Mouse (Mus musculus) heart, embryonic 11.5 days (tissue): ENCODE measurements around the gene Mboat2. TPM values are rescaled to one million over a fixed set of nuclear protein-coding genes. Genes with fewer than 3 reads are reported as not detected.

Experiments
- ATAC-seq: fragments of 200-750 bp; cut with Nextera tagmentation; replicated peaks from 2 replicates; pipeline ENCODE4 v1.8.0; 2017; ENCODE audit warnings: moderate library complexity; ENCODE audit not compliant: insufficient number of reproducible peaks, low FRiP score, low TSS enrichment
- H3K27ac ChIP-seq: fragments of 300-500 bp; sonication (generic); 2 replicates; pipeline ENCODE4 v1.5.1; 2014; ENCODE audit warnings: mild to moderate bottlenecking, low read depth, low read length
- H3K27me3 ChIP-seq: fragments of 300-500 bp; sonication (generic); 2 replicates; pipeline ENCODE4 v1.6.1; 2014; ENCODE audit warnings: mild to moderate bottlenecking, low read length, mixed read lengths; ENCODE audit not compliant: control insufficient read depth, insufficient read depth
- H3K36me3 ChIP-seq: fragments of 300-500 bp; sonication (generic); 2 replicates; pipeline ENCODE4 v1.6.1; 2014; ENCODE audit warnings: mild to moderate bottlenecking, low read length, moderate library complexity, mixed read lengths; ENCODE audit not compliant: control insufficient read depth, insufficient read depth
- H3K4me1 ChIP-seq: fragments of 300-500 bp; sonication (generic); 2 replicates; pipeline ENCODE4 v1.6.1; 2014; ENCODE audit warnings: low read length; ENCODE audit not compliant: control insufficient read depth, insufficient read depth
- H3K4me2 ChIP-seq: fragments of 300-500 bp; sonication (generic); 2 replicates; pipeline ENCODE4 v1.6.1; 2014; ENCODE audit warnings: mild to moderate bottlenecking, moderate library complexity
- H3K4me3 ChIP-seq: fragments of 300-500 bp; sonication (generic); 2 replicates; pipeline ENCODE4 v1.5.1; 2014; ENCODE audit warnings: low read depth, low read length
- H3K9ac ChIP-seq: fragments of 300-500 bp; sonication (generic); 2 replicates; pipeline ENCODE4 v1.6.1; 2014; ENCODE audit warnings: mild to moderate bottlenecking, low read depth, low read length, moderate library complexity
- H3K9me3 ChIP-seq: fragments of 300-500 bp; sonication (generic); replicated peaks from 2 replicates; pipeline ENCODE4 v1.6.1; 2016; ENCODE audit warnings: low read length; ENCODE audit not compliant: control insufficient read depth
- WGBS: fragments of 180-500 bp; shearing (Covaris S2); extraction: QIAGEN DNeasy Blood & Tissue Kit; methylation state at CpG from one replicate; pipeline ENCODE4 v1.1.7; 2014; ENCODE audit not compliant: insufficient replicate concordance; 5-methylcytosine and 5-hydroxymethylcytosine counted together
- polyA plus RNA-seq: library from polyadenylated mRNA; unstranded; fragments of >200 nt; fragmentation: Nextera tagmentation; extraction: Ambion mirVana; gene quantifications from 2 replicates; pipeline ENCODE4 v1.2.1, GENCODE M21; 2014

Mboat2 gene
- polyA plus RNA-seq, 1 experiment from 2014 or later: 39.1 TPM

DNA sequence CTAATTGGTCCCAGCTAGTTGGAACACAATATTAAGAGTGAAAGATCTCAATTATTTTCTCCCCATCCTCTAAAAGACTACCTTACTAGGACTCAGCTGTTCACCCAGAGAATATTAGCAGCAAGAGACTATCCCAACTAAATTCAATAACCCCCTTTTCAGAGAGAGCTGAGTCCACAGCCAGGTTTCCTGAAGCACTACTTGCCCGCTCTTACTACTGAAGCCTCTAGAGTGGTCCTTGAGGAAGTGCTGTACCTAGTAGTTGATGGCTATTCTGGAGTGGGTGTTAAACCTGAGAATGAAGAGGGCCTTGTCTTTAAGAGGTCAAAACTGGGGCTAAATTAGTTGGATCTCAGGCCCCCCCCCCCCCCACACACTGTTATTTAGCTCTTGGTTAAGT is 593 bp upstream of the Mboat2 start:
- Histone ChIP-seq H3K4me2 (peak overlapping the region; percentile 82), H3K4me1 (peaks cover 15% of the 10 kb centered on the region), H3K4me3 (peak overlapping the region; percentile 93), H3K27ac (0 out of 2 replicates have a peak overlapping the region, but pooled peaks have one; percentile 90), H3K36me3 (no peaks in the 10 kb centered on the region), H3K9me3 (no peaks in the 10 kb centered on the region), H3K27me3 (no peaks in the 10 kb centered on the region), H3K9ac (peak overlapping the region; percentile 96)
- ATAC-seq: no peak
- 48% methylated on average over 1 of the region's 1 CpGs for WGBS

GRCm38 (mm10) chr12:24831153-24831963 is 679 bp downstream of the Mboat2 start:
- H3K36me3 ChIP-seq: no peaks in the 10 kb centered on the region
- H3K27ac ChIP-seq: peak overlapping the region; percentile 90
- H3K4me2 ChIP-seq: peak overlapping the region; percentile 82
- peak overlapping the region; percentile 96 for H3K9ac ChIP-seq
- WGBS: under 1% methylated on average over 64 of the region's 95 CpGs
- peak; percentile 98 for ATAC-seq
- H3K4me3 ChIP-seq: peak overlapping the region; percentile 93
- no peaks in the 10 kb centered on the region for H3K9me3 ChIP-seq
- H3K27me3 ChIP-seq: no peaks in the 10 kb centered on the region
- peaks cover 15% of the 10 kb centered on the region for H3K4me1 ChIP-seq

DNA sequence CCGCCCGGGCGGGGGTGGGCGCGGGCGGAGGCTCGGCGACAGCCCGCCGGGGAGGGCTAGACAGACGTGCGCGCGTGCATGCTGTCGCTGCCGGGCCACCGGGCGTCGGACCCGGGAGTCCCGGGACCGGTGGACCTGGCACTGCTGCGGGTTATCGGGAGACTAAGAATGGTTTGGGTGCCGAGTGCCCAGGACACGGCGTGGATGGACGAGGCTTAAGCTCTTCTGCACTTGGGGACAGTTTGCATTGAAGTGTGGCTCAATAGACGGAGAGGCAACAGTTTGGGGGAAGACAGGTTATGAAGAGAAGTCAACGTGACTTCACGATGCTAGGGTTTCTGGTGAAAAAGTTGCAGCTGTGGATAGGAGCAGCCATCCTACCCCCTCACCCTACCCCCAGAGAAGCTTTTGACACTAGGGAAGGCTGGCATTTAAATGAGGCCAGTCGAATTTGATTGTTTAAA is 1.3 kb downstream of the Mboat2 start:
- no peak for ATAC-seq
- Histone ChIP-seq H3K36me3 (no peaks in the 10 kb centered on the region), H3K27me3 (no peaks in the 10 kb centered on the region), H3K9me3 (no peaks in the 10 kb centered on the region), H3K4me3 (peak overlapping the region; percentile 93), H3K4me2 (peak overlapping the region; percentile 82), H3K4me1 (peaks cover 15% of the 10 kb centered on the region), H3K27ac (peak overlapping the region; percentile 84), H3K9ac (peak overlapping the region; percentile 85)
- WGBS: 1% methylated on average over 32 of the region's 32 CpGs

- WGBS: 27% methylated on average over 2 of the region's 2 CpGs
- ATAC-seq: no peak
- Histone ChIP-seq H3K9ac (peak overlapping the region; percentile 85), H3K4me3 (peak overlapping the region; percentile 93), H3K9me3 (no peaks in the 10 kb centered on the region), H3K36me3 (no peaks in the 10 kb centered on the region), H3K4me1 (peaks cover 19% of the 10 kb centered on the region), H3K27me3 (no peaks in the 10 kb centered on the region), H3K4me2 (peak overlapping the region; percentile 82), H3K27ac (no peak overlapping the region)
Observed at GRCm38 (mm10) chr12:24832438-24832837, 1.8 kb downstream of the Mboat2 start.

- ATAC-seq: no peak; the same call in 1 of the 2 replicates
- no peak overlapping the region for H3K27ac ChIP-seq
- no peaks in the 10 kb centered on the region for H3K27me3 ChIP-seq
- H3K4me1 ChIP-seq: peaks cover 48% of the 10 kb centered on the region
- H3K4me3 ChIP-seq: no peak overlapping the region
- H3K36me3 ChIP-seq: no peaks in the 10 kb centered on the region
- H3K9me3 ChIP-seq: no peaks in the 10 kb centered on the region
- WGBS: 55% methylated on average over 2 of the region's 2 CpGs
- no peak overlapping the region for H3K9ac ChIP-seq
- H3K4me2 ChIP-seq: no peak overlapping the region
Observed at GRCm38 (mm10) chr12:24837947-24838346, 7.3 kb downstream of the Mboat2 start.

DNA sequence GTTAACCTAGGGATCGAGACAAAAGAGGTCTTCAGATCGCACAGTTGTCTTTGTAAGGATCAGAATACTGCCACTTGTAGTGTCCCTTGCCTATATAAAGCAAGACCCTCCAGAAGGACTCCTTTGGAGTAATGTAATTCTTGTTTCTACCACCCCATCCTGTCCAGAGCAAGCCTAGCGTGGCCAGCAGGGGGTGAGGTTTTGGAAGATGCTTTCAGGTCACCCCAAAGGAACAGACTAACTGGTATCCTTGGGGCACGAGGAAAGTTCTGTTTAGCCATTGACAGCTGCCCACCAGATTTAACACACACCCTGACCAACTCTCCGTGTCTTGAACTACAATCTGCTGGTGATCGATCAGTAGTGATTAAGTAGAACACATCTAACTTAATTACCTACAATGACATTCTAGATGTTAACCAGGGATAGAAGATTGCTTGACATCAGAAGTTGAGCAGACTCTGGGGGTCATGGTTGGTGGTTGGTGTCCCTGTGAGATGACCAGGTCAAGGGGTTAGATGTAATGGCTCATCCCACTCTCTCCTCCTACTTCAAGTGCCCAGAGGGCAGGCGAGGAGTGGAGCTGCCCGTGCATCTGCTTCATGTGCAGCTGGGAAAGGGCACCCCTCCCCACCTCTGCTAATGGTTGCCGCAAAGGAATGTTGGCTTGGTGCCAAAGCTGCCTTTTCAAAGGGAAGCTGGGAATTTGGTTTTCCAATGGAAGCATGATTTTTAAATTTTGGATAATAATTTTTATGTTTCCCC is 10.6 kb downstream of the Mboat2 start:
- WGBS: 54% methylated on average over 9 of the region's 9 CpGs
- ATAC-seq: no peak; the same call in 1 of the 2 replicates
- H3K4me2 ChIP-seq: no peak overlapping the region

DNA sequence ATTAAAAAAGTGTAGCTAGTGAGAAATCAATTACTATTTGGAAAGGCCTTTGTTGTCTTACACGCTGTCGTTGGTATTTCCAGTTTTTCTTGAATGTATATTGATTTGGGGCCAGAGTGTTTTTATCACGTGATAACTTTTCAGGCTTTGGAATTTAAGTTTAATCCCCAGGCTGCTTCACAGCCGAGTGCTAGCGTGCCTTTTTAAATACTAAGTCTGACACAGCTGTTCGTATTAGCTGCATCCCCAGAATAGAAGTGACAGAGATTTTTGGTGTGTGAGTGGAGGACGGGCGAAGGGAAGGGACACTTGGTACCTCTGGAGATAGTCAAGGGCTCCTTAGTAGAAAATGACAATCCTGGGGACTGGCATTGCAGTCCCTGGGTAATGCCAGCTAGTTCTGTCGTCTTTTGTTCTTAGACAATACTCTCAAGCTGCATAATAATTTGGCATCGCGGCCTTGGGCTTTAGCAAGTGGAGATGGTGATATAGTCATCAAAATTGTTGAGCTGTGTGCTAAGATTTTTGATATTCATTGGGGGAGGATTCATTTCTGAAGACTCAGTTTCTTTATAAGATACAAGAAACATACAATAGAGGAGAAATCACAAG is 11.7 kb downstream of the Mboat2 start:
- peaks cover 55% of the 10 kb centered on the region for H3K4me1 ChIP-seq
- H3K9ac ChIP-seq: no peak overlapping the region
- no peaks in the 10 kb centered on the region for H3K36me3 ChIP-seq
- 67% methylated on average over 11 of the region's 11 CpGs for WGBS
- H3K27ac ChIP-seq: 0 out of 2 replicates have a peak overlapping the region, but pooled peaks have one; percentile 17
- no peak overlapping the region for H3K4me3 ChIP-seq
- ATAC-seq: no peak
- no peaks in the 10 kb centered on the region for H3K9me3 ChIP-seq
- H3K4me2 ChIP-seq: no peak overlapping the region
- H3K27me3 ChIP-seq: no peaks in the 10 kb centered on the region

More for the DNA sequence above, 10.6 kb downstream of the Mboat2 start:
- Histone ChIP-seq H3K9ac (no peak overlapping the region), H3K27me3 (no peaks in the 10 kb centered on the region), H3K4me3 (no peak overlapping the region), H3K9me3 (no peaks in the 10 kb centered on the region), H3K4me1 (peaks cover 59% of the 10 kb centered on the region), H3K36me3 (no peaks in the 10 kb centered on the region), H3K27ac (no peak overlapping the region)

GRCm38 (mm10) chr12:24843395-24844072 is 12.9 kb downstream of the Mboat2 start:
- no peak overlapping the region for H3K4me3 ChIP-seq

More at GRCm38 (mm10) chr12:24843395-24844072, 12.9 kb downstream of the Mboat2 start:
- no peaks in the 10 kb centered on the region for H3K36me3 ChIP-seq
- H3K4me1 ChIP-seq: peaks cover 54% of the 10 kb centered on the region
- ATAC-seq: no peak
- H3K9ac ChIP-seq: no peak overlapping the region
- H3K9me3 ChIP-seq: no peaks in the 10 kb centered on the region
- H3K27ac ChIP-seq: no peak overlapping the region
- H3K4me2 ChIP-seq: 0 out of 2 replicates have a peak overlapping the region, but pooled peaks have one; percentile 1
- 26% methylated on average over 7 of the region's 7 CpGs for WGBS
- H3K27me3 ChIP-seq: no peaks in the 10 kb centered on the region
